Mouse (Mus musculus) neutrophil, adult 65 days (primary cell): ENCODE results near the gene Ppp1r3e. TPM values are rescaled to one million over a fixed set of nuclear protein-coding genes. Genes with fewer than 3 reads are reported as not detected.

ENCODE experiments used
- total RNA-seq: library from RNA; stranded (reverse); gene quantifications from 2 replicates; pipeline ENCODE4 v1.2.4, GENCODE M21; 2023

Ppp1r3e gene
- total RNA-seq = 1.4 and 1.8 TPM in 2 replicates

DNA sequence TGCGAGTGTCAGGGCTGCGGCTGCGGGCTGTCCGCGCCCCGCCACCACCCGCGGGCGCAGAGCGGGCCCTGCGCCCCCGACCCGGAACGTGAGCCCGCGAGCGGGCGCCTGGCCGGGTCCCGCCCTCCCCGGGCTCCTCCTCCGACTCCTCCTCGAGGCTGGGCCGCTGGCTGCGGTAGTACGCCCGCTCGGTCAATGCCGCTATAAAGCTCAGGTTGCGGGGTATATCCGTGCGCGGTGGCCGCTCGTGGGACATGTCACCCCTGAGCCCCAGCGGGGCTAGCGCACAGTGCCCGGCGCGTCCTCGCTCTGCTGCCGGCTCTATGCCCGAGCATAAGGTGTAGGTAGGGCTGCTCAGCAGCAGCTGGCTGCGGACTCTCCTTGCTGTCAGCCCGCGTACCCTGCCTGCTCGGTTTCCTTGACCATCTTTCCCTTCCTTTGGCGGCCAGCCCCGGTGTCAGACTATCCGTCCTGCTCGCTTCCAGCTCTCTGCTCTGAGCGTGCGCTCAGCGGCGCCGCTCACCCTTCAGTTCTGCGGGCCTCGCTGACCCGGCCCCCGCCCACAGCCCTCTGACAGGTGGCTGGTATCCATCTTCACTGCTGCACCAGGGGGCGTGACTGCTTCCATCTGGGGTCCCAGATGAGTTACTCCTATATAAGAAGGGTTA, at the start of gene Ppp1r3e:
Gene Ppp1r3e, minus strand, starts transcription at position 503 of the 668 bp plus-strand sequence.

GRCm38 (mm10) chr14:54925349-54926342, 48.3 kb upstream of the Ppp1r3e start, which contains the start of gene Efs:
Gene Efs, minus strand, starts transcription at chr14:54926126.

DNA sequence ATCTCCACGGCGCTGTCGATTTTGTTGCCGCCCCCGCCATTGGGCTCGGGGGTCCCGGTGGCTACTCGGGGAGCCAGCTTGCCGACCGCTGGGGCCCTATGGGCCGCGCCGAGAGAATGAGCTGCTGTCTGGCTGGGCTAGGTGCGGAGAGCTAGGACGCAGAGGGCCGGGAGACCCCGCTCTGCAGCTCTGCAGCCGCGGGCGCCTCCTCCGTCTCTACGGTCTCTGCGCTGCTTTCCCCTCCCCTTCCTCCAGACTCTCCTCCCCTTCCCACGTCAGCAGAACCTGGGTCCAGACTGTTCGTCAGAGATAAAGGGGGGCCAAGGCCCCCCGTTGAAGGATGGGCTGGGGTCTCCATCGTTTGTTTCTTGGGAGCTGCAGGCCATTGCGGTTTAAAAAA, 35.5 kb upstream of the Ppp1r3e start, which contains the start of gene Slc22a17:
Gene Slc22a17, minus strand, starts transcription at position 247 of the 400 bp plus-strand sequence.

DNA sequence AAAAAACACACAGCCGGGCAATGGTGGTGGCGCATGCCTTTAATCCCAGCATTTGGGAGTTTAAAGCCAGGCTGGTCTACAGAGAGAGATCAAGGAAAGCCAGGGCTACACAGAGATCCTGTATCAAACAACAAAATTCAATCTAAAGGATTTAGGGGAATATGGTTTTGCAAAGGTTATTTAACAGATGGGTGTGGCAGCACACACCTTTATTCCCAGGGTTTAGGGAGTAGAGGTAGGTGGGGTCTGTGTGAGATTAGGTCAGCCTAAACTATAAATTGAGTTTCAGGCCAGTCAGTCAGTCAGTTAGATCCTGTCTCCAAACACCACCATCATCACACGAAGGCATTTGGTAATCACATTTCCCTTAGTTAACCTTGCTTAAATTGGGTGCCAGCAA, 14.8 kb upstream of the Ppp1r3e start, which contains the start of gene Pabpn1:
Gene Pabpn1, plus strand, starts transcription at position 301 of the 400 bp plus-strand sequence.

GRCm38 (mm10) chr14:54883154-54884021, 6.0 kb upstream of the Ppp1r3e start, which contains the start of the genes Bcl2l2 and Gm20521:
Gene Bcl2l2, plus strand, starts transcription at chr14:54883377.
Gene Gm20521, plus strand, starts transcription at chr14:54883441.

DNA sequence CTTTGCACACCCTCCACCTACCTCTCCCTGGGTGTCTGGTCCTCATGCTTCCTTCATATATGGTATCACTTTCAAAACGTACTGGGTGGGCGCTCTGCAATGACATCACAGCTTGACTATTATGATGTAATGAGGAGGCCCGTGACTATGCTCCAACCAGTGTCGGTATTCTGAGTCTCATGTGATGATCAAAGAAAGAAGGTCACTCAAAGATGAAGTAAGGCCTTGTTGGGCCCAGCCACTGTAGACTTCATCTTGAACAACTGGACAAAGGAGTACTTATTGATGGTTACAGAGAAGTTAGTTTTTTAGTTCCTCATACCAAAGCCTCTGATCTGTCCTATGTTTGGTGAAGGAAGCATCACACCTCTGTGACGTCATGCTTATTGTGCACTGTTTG, 6.5 kb downstream of the Ppp1r3e start, which contains the start of gene Homez:
Gene Homez, minus strand, starts transcription at position 101 of the 400 bp plus-strand sequence.

Other genes with a start within 250 kb of the Ppp1r3e start
- not detected in 2 replicates for gene Gm17606, start 236.6 kb downstream of the Ppp1r3e start, total RNA-seq
- gene Cdh24, start 236.2 kb downstream of the Ppp1r3e start, total RNA-seq = 1.7 and 2.3 TPM in 2 replicates
- gene 1700123O20Rik, start 191.3 kb downstream of the Ppp1r3e start, total RNA-seq = 29.1 and 34.7 TPM in 2 replicates
- gene Acin1, start 190.6 kb downstream of the Ppp1r3e start, total RNA-seq = 250 and 327 TPM in 2 replicates
- 0.25 and 0.39 TPM in 2 replicates for gene Gm29776, start 178.7 kb downstream of the Ppp1r3e start, total RNA-seq
- gene Cebpe, start 165.4 kb downstream of the Ppp1r3e start, total RNA-seq = 119 and 152 TPM in 2 replicates
- gene Slc7a8, start 95.6 kb downstream of the Ppp1r3e start, total RNA-seq = 2.7 and 3.4 TPM in 2 replicates
- gene Rnf212b, start 63.4 kb downstream of the Ppp1r3e start, total RNA-seq = not detected in 2 replicates
- gene Homez, start 6.6 kb downstream of the Ppp1r3e start, total RNA-seq = 7.4 and 9.4 TPM in 2 replicates
- gene Bcl2l2, start 5.8 kb upstream of the Ppp1r3e start, total RNA-seq = 5.9 and 9.7 TPM in 2 replicates
- 1.8 and 1.9 TPM in 2 replicates for gene Gm20521, start 5.9 kb upstream of the Ppp1r3e start, total RNA-seq
- gene Pabpn1, start 14.9 kb upstream of the Ppp1r3e start, total RNA-seq = 133 and 150 TPM in 2 replicates
- gene Slc22a17, start 35.6 kb upstream of the Ppp1r3e start, total RNA-seq = 0.32 and 0.51 TPM in 2 replicates
- gene Efs, start 48.6 kb upstream of the Ppp1r3e start, total RNA-seq = not detected in 2 replicates
- gene Il25, start 55.1 kb upstream of the Ppp1r3e start, total RNA-seq = not detected in 2 replicates
- gene Cmtm5, start 58.7 kb upstream of the Ppp1r3e start, total RNA-seq = not detected in 2 replicates
- not detected in 2 replicates for gene Myh6, start 89.4 kb upstream of the Ppp1r3e start, total RNA-seq
- gene Gm17428, start 99.4 kb upstream of the Ppp1r3e start, total RNA-seq = not detected in 2 replicates
- gene Myh7, start 117.1 kb upstream of the Ppp1r3e start, total RNA-seq = not detected in 2 replicates
- 56.7 and 62.3 TPM in 2 replicates for gene Ngdn, start 137.9 kb upstream of the Ppp1r3e start, total RNA-seq
- 1.1 and 1.4 TPM in 2 replicates for gene Zfhx2, start 214.8 kb upstream of the Ppp1r3e start, total RNA-seq
- 2.2 and 2.6 TPM in 2 replicates for gene Thtpa, start 217.2 kb upstream of the Ppp1r3e start, total RNA-seq
- 39.9 and 41.1 TPM in 2 replicates for gene Ap1g2, start 229.0 kb upstream of the Ppp1r3e start, total RNA-seq
- gene Jph4, start 239.4 kb upstream of the Ppp1r3e start, total RNA-seq = not detected in 2 replicates